Mouse (Mus musculus) midbrain, embryonic 11.5 days (tissue): ENCODE measurements around the gene Stat3. TPM values are rescaled to one million over a fixed set of nuclear protein-coding genes. Genes with fewer than 3 reads are reported as not detected.
A peak's percentile ranks its signal among the peaks of the same experiment; 100 is the strongest.

Source experiments
- ATAC-seq: fragments of 200-750 bp; cut with Nextera tagmentation; 2 replicates; pipeline ENCODE4 v1.8.0; 2017; ENCODE audit warnings: moderate TSS enrichment, moderate library complexity; ENCODE audit not compliant: low FRiP score
- DNase-seq: peaks from one replicate; pipeline ENCODE4 v3.0.0; 2015; ENCODE audit warnings: low spot score; ENCODE audit errors: missing footprints
- H3K27ac ChIP-seq: fragments of 300-500 bp; sonication (generic); 2 replicates; pipeline ENCODE4 v1.5.1; 2014; ENCODE audit warnings: low read depth, low read length
- H3K27me3 ChIP-seq: fragments of 300-500 bp; sonication (generic); 2 replicates; pipeline ENCODE4 v1.6.1; 2014; ENCODE audit warnings: mild to moderate bottlenecking, low read length, moderate library complexity, mixed read lengths; ENCODE audit not compliant: control insufficient read depth, insufficient read depth
- H3K36me3 ChIP-seq: fragments of 300-500 bp; sonication (generic); 2 replicates; pipeline ENCODE4 v1.6.1; 2014; ENCODE audit warnings: mild to moderate bottlenecking, low read length, moderate library complexity, mixed read lengths; ENCODE audit not compliant: control insufficient read depth, insufficient read depth
- H3K4me1 ChIP-seq: fragments of 300-500 bp; sonication (generic); 2 replicates; pipeline ENCODE4 v1.6.1; 2014; ENCODE audit warnings: low read length; ENCODE audit not compliant: control insufficient read depth, insufficient read depth
- H3K4me2 ChIP-seq: fragments of 300-500 bp; sonication (generic); 2 replicates; pipeline ENCODE4 v1.6.1; 2014; ENCODE audit warnings: mild to moderate bottlenecking, moderate library complexity
- H3K4me3 ChIP-seq: fragments of 300-500 bp; sonication (generic); 2 replicates; pipeline ENCODE4 v1.5.1; 2014; ENCODE audit warnings: low read depth, low read length
- H3K9ac ChIP-seq: fragments of 300-500 bp; sonication (generic); 2 replicates; pipeline ENCODE4 v1.6.1; 2014; ENCODE audit warnings: low read length
- H3K9me3 ChIP-seq: fragments of 300-500 bp; sonication (generic); 2 replicates; pipeline ENCODE4 v1.6.1; 2016; ENCODE audit warnings: low read length; ENCODE audit not compliant: control insufficient read depth
- WGBS: fragments of 180-500 bp; shearing (Covaris S2); extraction: QIAGEN DNeasy Blood & Tissue Kit; methylation state at CpG from one replicate; pipeline ENCODE4 v1.1.7; 2014; 5-methylcytosine and 5-hydroxymethylcytosine counted together
- polyA plus RNA-seq: library from polyadenylated mRNA; unstranded; fragments of >200 nt; fragmentation: Nextera tagmentation; extraction: Ambion mirVana; gene quantifications from 2 replicates; pipeline ENCODE4 v1.2.1, GENCODE M21; 2014

The Stat3 gene
- polyA plus RNA-seq, 1 experiment from 2014 or later, result 24.0 TPM

GRCm38 (mm10) chr11:100920887-100921624, 18.3 kb downstream of the Stat3 start:
- ATAC-seq (no peak), DNase-seq (no peak)
- Histone ChIP-seq H3K4me3 (no peak overlapping the region), H3K36me3 (no peaks in the 10 kb centered on the region), H3K4me1 (no peaks in the 10 kb centered on the region), H3K9ac (no peak overlapping the region), H3K4me2 (no peak overlapping the region), H3K27ac (no peak overlapping the region), H3K27me3 (no peaks in the 10 kb centered on the region), H3K9me3 (no peaks in the 10 kb centered on the region)
- 90% methylated on average over 4 of the region's 4 CpGs for WGBS

- Histone ChIP-seq H3K27ac (no peak overlapping the region), H3K9ac (no peak overlapping the region), H3K9me3 (no peaks in the 10 kb centered on the region), H3K4me1 (no peaks in the 10 kb centered on the region), H3K27me3 (no peaks in the 10 kb centered on the region), H3K4me2 (no peak overlapping the region), H3K4me3 (no peak overlapping the region), H3K36me3 (no peaks in the 10 kb centered on the region)
- 91% methylated on average over 5 of the region's 5 CpGs for WGBS
- no peak for ATAC-seq
- peak; percentile 64 for DNase-seq
These were observed 21.3 kb downstream of the Stat3 start for GRCm38 (mm10) chr11:100918007-100918406.

- Histone ChIP-seq H3K4me3 (no peak overlapping the region), H3K36me3 (no peaks in the 10 kb centered on the region), H3K4me1 (no peaks in the 10 kb centered on the region), H3K4me2 (no peak overlapping the region), H3K9me3 (no peaks in the 10 kb centered on the region), H3K27me3 (no peaks in the 10 kb centered on the region), H3K27ac (no peak overlapping the region), H3K9ac (no peak overlapping the region)
- WGBS, result 94% methylated on average over 4 of the region's 4 CpGs
- peak; percentile 14 for DNase-seq
- ATAC-seq, result no peak
These were observed 22.8 kb downstream of the Stat3 start for GRCm38 (mm10) chr11:100916432-100916971.

GRCm38 (mm10) chr11:100915063-100915462, 24.3 kb downstream of the Stat3 start:
- Histone ChIP-seq H3K27ac (no peak overlapping the region), H3K36me3 (no peaks in the 10 kb centered on the region), H3K4me2 (no peak overlapping the region), H3K4me1 (no peaks in the 10 kb centered on the region), H3K4me3 (no peak overlapping the region), H3K27me3 (no peaks in the 10 kb centered on the region), H3K9me3 (no peaks in the 10 kb centered on the region), H3K9ac (no peak overlapping the region)
- WGBS, result 92% methylated on average over 3 of the region's 3 CpGs
- ATAC-seq (no peak), DNase-seq (peak; percentile 35)

- no peak overlapping the region for H3K9ac ChIP-seq
- no peaks in the 10 kb centered on the region for H3K9me3 ChIP-seq
- ATAC-seq, result no peak
- H3K4me3 ChIP-seq, result no peak overlapping the region
- H3K27me3 ChIP-seq, result no peaks in the 10 kb centered on the region
- WGBS, result 87% methylated on average over 5 of the region's 5 CpGs
- H3K27ac ChIP-seq, result no peak overlapping the region
- H3K4me1 ChIP-seq, result no peaks in the 10 kb centered on the region
- DNase-seq, result peak; percentile 57
- no peak overlapping the region for H3K4me2 ChIP-seq
- H3K36me3 ChIP-seq, result no peaks in the 10 kb centered on the region
These were observed 24.9 kb downstream of the Stat3 start for GRCm38 (mm10) chr11:100914415-100914814.

- Histone ChIP-seq H3K36me3 (no peaks in the 10 kb centered on the region), H3K4me3 (no peak overlapping the region), H3K9ac (no peak overlapping the region), H3K27ac (no peak overlapping the region), H3K4me1 (no peaks in the 10 kb centered on the region), H3K27me3 (no peaks in the 10 kb centered on the region), H3K9me3 (no peaks in the 10 kb centered on the region), H3K4me2 (no peak overlapping the region)
- peak; percentile 49 for DNase-seq
- no peak for ATAC-seq
- 92% methylated on average over 17 of the region's 17 CpGs for WGBS
These were observed 26.8 kb downstream of the Stat3 start for GRCm38 (mm10) chr11:100912401-100913155.

- Histone ChIP-seq H3K27ac (no peak overlapping the region), H3K9ac (no peak overlapping the region), H3K9me3 (no peaks in the 10 kb centered on the region), H3K4me3 (no peak overlapping the region), H3K27me3 (no peaks in the 10 kb centered on the region), H3K4me1 (no peaks in the 10 kb centered on the region), H3K36me3 (no peaks in the 10 kb centered on the region; the same call in 1 of the 2 replicates), H3K4me2 (no peak overlapping the region)
- ATAC-seq, result no peak
- WGBS, result 90% methylated on average over 9 of the region's 9 CpGs
- peak; percentile 19 for DNase-seq
These were observed 30.8 kb downstream of the Stat3 start for GRCm38 (mm10) chr11:100908567-100908966.

GRCm38 (mm10) chr11:100908112-100908511, 31.2 kb downstream of the Stat3 start:
- no peaks in the 10 kb centered on the region for H3K27me3 ChIP-seq
- no peak for ATAC-seq
- H3K4me2 ChIP-seq, result no peak overlapping the region
- no peaks in the 10 kb centered on the region for H3K9me3 ChIP-seq
- no peak overlapping the region for H3K27ac ChIP-seq
- DNase-seq, result peak; percentile 17
- 91% methylated on average over 2 of the region's 2 CpGs for WGBS
- no peak overlapping the region for H3K9ac ChIP-seq
- H3K4me3 ChIP-seq, result no peak overlapping the region
- H3K36me3 ChIP-seq, result peaks cover 4% of the 10 kb centered on the region; the same call in 1 of the 2 replicates
- H3K4me1 ChIP-seq, result no peaks in the 10 kb centered on the region

- no peak overlapping the region for H3K4me3 ChIP-seq
- ATAC-seq (no peak), DNase-seq (no peak)
- 91% methylated on average over 4 of the region's 4 CpGs for WGBS
- no peak overlapping the region for H3K27ac ChIP-seq
- peaks cover 4% of the 10 kb centered on the region; the same call in 1 of the 2 replicates for H3K36me3 ChIP-seq
- no peaks in the 10 kb centered on the region for H3K27me3 ChIP-seq
- H3K9ac ChIP-seq, result no peak overlapping the region
- no peak overlapping the region for H3K4me2 ChIP-seq
- no peaks in the 10 kb centered on the region for H3K4me1 ChIP-seq
- no peaks in the 10 kb centered on the region for H3K9me3 ChIP-seq
These were observed 32.5 kb downstream of the Stat3 start for GRCm38 (mm10) chr11:100906885-100907284.
